Mouse (Mus musculus) left cerebral cortex, adult 11 months (tissue): ENCODE data around the gene Trmt44.

Experiments used
- DNase-seq: peaks from one replicate; pipeline ENCODE4 v3.0.0; 2022; ENCODE audit warnings: low spot score

The Trmt44 gene

GRCm38 (mm10) chr5:35574653-35575599 is at the start of gene Trmt44:
Trmt44 (minus strand) TSS chr5:35575070.
- DNase-seq = peak; percentile 83

- no peak for DNase-seq
Observed at GRCm38 (mm10) chr5:35623831-35624230, 49.0 kb upstream of the Trmt44 start.

GRCm38 (mm10) chr5:35621114-35621513 is 46.2 kb upstream of the Trmt44 start:
- DNase-seq = peak; percentile 14

GRCm38 (mm10) chr5:35616943-35617342 is 42.1 kb upstream of the Trmt44 start:
- no peak for DNase-seq

GRCm38 (mm10) chr5:35612722-35613121 is 37.9 kb upstream of the Trmt44 start:
- DNase-seq = no peak

GRCm38 (mm10) chr5:35611900-35612299 is 37.0 kb upstream of the Trmt44 start:
- no peak for DNase-seq

GRCm38 (mm10) chr5:35611170-35611569 is 36.3 kb upstream of the Trmt44 start:
- no peak for DNase-seq

- no peak for DNase-seq
Observed at GRCm38 (mm10) chr5:35610381-35610780, 35.5 kb upstream of the Trmt44 start.

GRCm38 (mm10) chr5:35609971-35610370 is 35.1 kb upstream of the Trmt44 start:
- no peak for DNase-seq

- no peak for DNase-seq
Observed at GRCm38 (mm10) chr5:35609381-35609780, 34.5 kb upstream of the Trmt44 start.

- no peak for DNase-seq
Observed at GRCm38 (mm10) chr5:35608559-35608958, 33.7 kb upstream of the Trmt44 start.

GRCm38 (mm10) chr5:35607784-35608183 is 32.9 kb upstream of the Trmt44 start:
- no peak for DNase-seq

- DNase-seq = no peak
Observed at GRCm38 (mm10) chr5:35606800-35607199, 31.9 kb upstream of the Trmt44 start.

GRCm38 (mm10) chr5:35605355-35605754 is 30.5 kb upstream of the Trmt44 start:
- DNase-seq = no peak

GRCm38 (mm10) chr5:35601526-35601925 is 26.7 kb upstream of the Trmt44 start:
- DNase-seq = no peak

- no peak for DNase-seq
Observed at GRCm38 (mm10) chr5:35600233-35600632, 25.4 kb upstream of the Trmt44 start.

GRCm38 (mm10) chr5:35596169-35597160 is 21.6 kb upstream of the Trmt44 start:
- DNase-seq = no peak

- DNase-seq = peak; percentile 49
Observed at GRCm38 (mm10) chr5:35595706-35596105, 20.8 kb upstream of the Trmt44 start.

- DNase-seq = no peak
Observed at GRCm38 (mm10) chr5:35594768-35595167, 19.9 kb upstream of the Trmt44 start.

- DNase-seq = no peak
Observed at GRCm38 (mm10) chr5:35593272-35593671, 18.4 kb upstream of the Trmt44 start.

- no peak for DNase-seq
Observed at GRCm38 (mm10) chr5:35592824-35593223, 18.0 kb upstream of the Trmt44 start.

GRCm38 (mm10) chr5:35592081-35592736 is 17.3 kb upstream of the Trmt44 start:
- no peak for DNase-seq
